Mouse (Mus musculus): ENCODE results near the gene Ctdspl2.
"Not testable (repeated sequence)": the region's sequence is repeated elsewhere in the genome, so short reads cannot be mapped to it uniquely, and the experiment has no call there.

Ctdspl2 gene

GRCm38 (mm10) chr2:121955765-121956223 lies at the start of gene Ctdspl2, which contains the start of gene Mageb3:
Gene Ctdspl2 (plus strand): TSS chr2:121956001.
Gene Mageb3 (minus strand): TSS chr2:121956092.
- DNase-seq, result peak; percentile 94

- DNase-seq, result no peak
Observed at GRCm38 (mm10) chr2:121909975-121910374, 45.8 kb upstream of the Ctdspl2 start.

DNA sequence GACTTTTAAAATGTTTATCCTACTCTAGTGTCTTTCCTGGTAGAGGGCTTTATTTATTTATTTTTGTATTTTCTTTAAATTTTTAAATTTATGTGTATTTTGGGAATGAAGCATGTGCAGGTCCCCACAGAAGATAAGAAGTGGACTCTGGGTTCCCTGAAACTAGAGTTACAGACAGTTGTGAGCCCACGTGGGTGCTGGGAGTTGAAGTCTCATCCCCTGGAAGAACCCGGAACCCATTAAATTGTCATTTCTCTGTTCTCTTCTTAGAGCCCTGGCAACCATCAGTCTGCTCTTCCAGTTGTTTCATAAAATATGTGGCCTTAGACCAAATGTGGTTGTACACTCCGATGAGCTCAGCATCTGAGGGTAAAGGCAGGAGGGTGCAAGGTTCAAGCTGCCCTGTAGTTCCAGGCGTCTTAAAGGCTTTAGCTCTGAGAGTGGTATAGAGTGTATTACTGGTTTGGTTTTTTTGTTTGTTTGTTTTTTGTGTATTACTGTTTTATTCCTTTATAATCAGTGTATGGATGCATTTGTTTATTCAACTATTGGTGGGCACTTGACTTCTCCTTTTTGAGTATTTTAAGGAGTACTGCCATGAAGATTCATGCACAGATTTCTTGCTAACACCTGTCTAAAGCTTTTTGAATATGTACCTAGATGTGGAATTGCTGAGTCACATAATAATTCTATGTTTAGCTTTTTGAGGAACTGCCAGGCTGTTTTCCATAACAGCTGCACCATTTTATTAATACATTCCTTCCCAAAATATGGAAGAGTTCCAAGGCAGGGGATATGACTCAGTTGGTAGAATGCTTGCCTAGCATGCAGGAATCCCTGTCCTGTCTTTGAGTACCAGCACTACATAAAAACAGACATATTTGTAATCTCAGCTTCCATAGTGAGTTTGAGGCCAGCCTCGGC lies 39.5 kb upstream of the Ctdspl2 start:
- no peak for DNase-seq

DNA sequence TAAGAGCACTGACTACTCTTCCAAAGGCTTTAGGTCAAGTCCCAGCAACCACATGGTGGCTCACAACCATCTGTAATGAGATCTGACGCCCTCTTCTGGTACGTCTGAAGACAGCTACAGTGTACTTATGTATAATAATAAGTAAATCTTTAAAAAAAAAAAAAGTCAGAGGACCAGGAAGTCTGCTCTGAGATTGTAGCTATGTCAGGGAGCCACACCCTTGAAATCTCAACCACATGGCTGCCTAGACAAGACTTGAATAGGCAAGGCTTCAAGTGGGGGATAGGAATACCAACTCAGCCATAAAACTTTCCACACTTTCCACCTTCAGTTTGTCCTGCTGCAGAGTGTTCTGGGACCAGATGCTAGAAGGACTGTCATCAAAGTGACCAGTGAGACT lies 18.2 kb upstream of the Ctdspl2 start:
- DNase-seq, result not testable (repeated sequence)

GRCm38 (mm10) chr2:121943364-121943763 lies 12.4 kb upstream of the Ctdspl2 start:
- DNase-seq, result no peak

- DNase-seq, result no peak
Observed at GRCm38 (mm10) chr2:121954971-121955656, 687 bp upstream of the Ctdspl2 start.

DNA sequence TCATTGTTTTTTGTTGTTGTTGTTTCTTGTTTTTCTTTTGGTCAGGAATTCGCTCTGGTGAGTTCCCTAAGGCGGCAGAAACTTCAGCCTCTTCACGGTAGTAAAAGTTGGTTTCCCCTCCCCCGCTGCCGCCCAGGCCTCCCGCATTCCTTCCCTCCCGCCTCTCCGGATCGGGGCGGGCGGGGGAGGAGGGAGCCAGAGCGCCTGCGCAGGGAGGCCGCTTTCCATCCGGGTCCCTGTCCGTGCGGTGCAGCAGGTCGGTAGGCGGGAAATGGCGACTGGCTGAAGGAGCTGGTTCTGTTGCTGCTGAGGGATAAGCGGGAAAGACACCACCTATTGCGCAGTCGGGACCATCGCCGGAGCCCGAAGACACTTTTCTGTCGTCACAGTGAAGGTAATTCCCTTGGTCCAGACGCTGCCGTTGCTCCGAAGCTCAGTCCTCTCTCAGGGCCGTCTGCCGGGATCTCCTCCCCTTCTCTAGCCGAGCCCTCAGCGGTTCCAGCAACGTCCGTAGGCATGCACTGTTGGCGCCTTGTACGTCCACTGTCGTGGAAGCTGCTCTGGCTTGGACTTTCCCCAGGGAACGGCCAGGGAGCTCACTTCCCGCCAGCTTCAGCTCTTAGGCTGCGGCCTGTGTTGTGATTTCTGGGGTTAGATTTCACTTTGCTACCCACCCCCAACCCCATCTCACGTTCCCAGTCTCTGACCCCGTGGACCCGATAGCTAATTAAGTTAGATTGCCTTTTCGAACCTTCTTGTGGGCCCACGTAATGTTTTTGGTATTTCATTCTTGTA lies 620 bp downstream of the Ctdspl2 start:
- peak; percentile 96 for DNase-seq

GRCm38 (mm10) chr2:121957216-121957792 lies 1.5 kb downstream of the Ctdspl2 start:
- DNase-seq, result no peak

- DNase-seq, result no peak
Observed at GRCm38 (mm10) chr2:121995738-121996137, 39.9 kb downstream of the Ctdspl2 start.

DNA sequence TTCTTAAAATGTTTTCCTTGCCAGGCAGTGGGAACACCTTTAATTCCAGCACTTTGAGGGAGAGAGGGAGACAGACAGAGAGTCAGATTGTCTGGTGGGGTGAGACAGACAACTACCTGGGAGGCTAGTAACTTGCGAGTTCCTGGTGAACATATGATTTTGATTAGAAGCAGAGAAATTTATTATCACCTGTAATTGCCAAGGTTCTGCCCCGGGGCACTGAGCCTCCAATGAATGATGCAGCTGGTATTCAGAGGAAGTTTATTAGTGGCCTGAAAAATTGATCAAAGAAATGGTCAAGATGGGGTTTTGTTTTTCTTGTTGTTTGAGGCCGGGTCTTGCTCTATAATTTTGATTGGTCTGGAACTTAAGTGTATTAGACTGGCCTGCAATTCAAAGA lies 53.0 kb downstream of the Ctdspl2 start:
- no peak for DNase-seq

GRCm38 (mm10) chr2:122011441-122011840 lies 55.6 kb downstream of the Ctdspl2 start:
- DNase-seq, result no peak

GRCm38 (mm10) chr2:122018705-122019104 lies 62.9 kb downstream of the Ctdspl2 start:
- DNase-seq, result no peak

DNA sequence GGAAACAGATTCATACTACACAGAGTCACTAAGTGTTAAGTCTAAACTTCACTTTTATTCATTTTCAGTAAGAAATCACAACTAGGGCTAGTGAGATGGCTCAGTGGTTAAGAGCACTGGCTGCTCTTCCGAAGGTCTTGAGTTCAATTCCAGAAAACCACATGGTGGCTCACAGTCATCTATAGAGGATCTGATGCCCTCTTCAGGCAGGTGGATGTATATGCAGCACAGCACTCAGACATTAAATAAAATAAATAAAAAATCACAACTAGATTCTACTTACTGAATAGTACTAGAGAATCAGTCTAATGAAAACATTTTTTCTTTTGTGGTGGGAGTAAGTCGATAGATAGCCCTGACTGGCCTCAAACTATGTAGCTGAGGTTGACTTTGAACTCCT lies 66.5 kb downstream of the Ctdspl2 start:
- no peak for DNase-seq

GRCm38 (mm10) chr2:122027091-122027490 lies 71.3 kb downstream of the Ctdspl2 start:
- DNase-seq, result not testable (repeated sequence)

DNA sequence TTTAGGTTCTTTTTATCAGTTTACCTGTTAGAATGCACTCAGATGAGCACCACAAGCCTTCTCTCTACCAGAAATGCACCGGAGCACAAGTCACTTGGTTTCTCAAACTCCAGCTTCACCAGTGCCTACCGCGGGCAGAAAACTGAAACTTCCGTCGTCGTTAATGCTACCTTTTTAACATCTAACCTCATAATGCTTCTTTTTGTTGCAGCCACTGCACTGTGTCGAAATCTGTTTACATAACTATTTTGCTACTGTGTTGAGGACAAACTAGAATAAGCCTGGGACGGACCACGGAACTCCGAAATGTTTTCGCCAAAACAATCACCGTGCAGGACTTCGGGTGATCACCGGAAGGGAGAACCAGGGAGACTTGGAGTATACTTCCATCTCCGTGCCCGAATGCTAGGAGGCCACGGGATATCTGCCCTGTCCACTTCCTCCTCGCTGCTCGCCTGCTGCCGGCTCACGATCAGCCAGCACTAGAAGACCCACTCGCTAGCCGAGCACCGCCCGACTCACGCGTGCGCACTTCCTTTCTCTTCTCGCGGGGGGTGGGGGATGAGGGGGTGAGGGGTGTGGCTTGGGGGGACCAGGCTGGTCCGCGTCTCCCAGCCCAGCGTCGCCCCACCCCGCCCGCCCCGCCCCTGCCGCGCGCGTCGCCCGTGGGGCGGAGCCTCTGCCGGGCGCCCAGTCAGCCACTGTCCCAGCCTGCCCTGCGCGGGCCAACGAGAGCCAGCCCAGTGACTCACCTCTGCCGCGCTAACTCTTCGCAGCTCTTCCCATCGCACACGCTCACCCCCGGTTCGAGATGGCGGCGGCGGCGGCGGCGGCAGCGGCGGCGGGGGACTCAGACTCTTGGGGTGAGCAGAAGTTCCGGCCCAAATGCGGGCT lies 72.3 kb downstream of the Ctdspl2 start, which contains the start of gene Eif3j1:
TSS of gene Eif3j1 (plus strand) at position 685 of the 894 bp plus-strand sequence.
- peak; percentile 90 for DNase-seq

- no peak for DNase-seq
Observed at GRCm38 (mm10) chr2:122028756-122029700, 73.2 kb downstream of the Ctdspl2 start.

- no peak for DNase-seq
Observed at GRCm38 (mm10) chr2:122031970-122032369, 76.2 kb downstream of the Ctdspl2 start.

DNA sequence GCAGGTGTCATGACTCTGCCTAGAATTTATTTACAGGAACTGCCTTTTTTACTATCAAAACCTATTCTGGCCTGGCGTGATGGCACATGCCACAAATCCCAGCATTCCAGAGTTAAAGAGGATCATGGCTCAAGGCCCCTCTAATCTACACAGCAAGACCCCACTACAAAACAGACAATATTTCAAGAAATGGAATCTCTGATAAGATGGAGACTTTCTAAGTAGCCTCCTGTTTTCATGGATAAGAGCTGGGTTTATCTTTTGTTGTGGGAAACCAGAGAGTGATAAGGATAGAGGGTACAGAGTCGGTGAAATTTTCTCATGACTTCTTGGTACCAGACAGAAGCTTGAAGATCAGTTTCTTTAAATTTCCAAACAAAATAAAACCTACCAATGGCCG lies 80.3 kb downstream of the Ctdspl2 start:
- no peak for DNase-seq

DNA sequence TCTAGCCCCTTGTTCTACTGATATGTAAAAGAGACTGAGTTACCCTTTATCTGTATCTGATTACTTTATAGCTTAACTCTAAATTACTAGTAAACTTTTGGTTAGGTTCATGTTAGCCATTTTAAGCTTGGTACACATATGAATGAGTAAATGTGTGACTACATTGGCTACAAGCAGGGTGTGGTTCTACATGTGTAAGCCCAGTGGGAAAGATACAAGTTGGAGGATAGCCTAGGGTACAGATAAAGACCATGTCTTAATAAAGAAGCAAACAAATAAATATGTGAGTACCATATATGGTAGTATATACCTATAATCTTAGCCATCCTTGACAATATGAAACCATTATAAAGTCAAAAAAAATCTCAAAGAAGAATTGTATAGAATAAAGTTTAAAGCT lies 88.1 kb downstream of the Ctdspl2 start:
- DNase-seq, result no peak

Measured in right cerebral cortex, postnatal 25 days (tissue).